Mouse (Mus musculus) retina, postnatal 1 day (tissue): ENCODE measurements around the gene Vmn1r26.
"Not testable (repeated sequence)": the region's sequence is repeated elsewhere in the genome, so short reads cannot be mapped to it uniquely, and the experiment has no call there.

Experiments used
- DNase-seq: peaks from one replicate; pipeline ENCODE4 v3.0.0-alpha.2; 2012

The Vmn1r26 gene

GRCm38 (mm10) chr6:58015059-58015458, at the start of gene Vmn1r26:
Gene Vmn1r26 (minus strand): TSS chr6:58015159.
- no peak for DNase-seq

DNA sequence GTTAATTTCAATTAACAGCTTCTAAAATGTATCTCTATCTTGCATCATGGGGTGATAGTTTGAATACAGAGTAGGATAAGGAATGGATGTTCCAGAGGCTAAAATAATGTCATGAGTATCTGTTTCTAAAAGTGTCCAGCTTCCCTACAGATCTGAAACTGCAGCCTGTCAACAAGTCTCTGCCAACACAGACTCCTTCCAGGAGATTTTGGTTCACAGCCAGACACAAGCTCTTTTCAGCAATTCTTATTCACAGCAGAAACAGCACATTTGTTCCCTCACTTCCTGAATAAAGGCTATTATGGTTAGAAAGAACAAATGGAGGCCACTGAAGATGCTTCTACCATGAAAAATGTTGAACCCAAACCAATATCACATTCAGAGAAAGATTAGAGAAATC, 29.1 kb upstream of the Vmn1r26 start:
- DNase-seq: no peak

- DNase-seq: not testable (repeated sequence)
These were observed 2.5 kb upstream of the Vmn1r26 start for GRCm38 (mm10) chr6:58017478-58017877.

- no peak for DNase-seq
These were observed 34.2 kb downstream of the Vmn1r26 start, which contains the start of gene Vmn1r25 for GRCm38 (mm10) chr6:57980710-57981109. Gene Vmn1r25 (minus strand): TSS chr6:57980810.

DNA sequence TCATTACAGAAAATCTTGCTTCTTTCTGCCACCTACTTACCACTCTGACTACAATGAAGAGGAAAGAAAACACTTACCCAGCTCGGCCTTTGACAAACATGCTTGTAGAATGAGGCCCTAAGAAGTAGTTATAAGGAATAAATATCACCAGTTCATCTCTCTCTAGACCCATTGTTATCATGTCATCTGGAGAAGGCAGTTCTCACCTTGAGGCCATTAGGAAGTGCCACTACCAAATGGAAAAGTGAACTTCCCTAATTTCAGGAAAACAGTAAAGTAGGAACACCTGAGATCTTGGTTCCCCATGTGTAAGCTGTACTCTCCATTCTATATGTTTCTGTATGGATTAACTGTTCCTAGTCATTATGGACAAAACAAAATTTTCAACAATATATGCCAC, 53.6 kb downstream of the Vmn1r26 start, which contains the start of gene Vmn1r24:
Gene Vmn1r24 (minus strand): TSS at position 101 of the 400 bp plus-strand sequence.
- DNase-seq: not testable (repeated sequence)
